Mouse (Mus musculus) intestine, embryonic 16.5 days (tissue): ENCODE measurements at regions not wholly inside any gene's neighbourhood (a gene's known extent, or its start where the extent isn't known, plus 50 kb on each side); places are given as distances from the start of the nearest gene placed in this dataset.

ENCODE experiments used
- ATAC-seq: fragments of 200-750 bp; cut with Nextera tagmentation; 2 replicates; pipeline ENCODE4 v1.8.0; 2017; ENCODE audit warnings: moderate TSS enrichment, moderate library complexity
- H3K27ac ChIP-seq: fragments of 300-500 bp; sonication (generic); 2 replicates; pipeline ENCODE4 v1.5.1; 2014; ENCODE audit warnings: mild to moderate bottlenecking, low read length
- H3K27me3 ChIP-seq: fragments of 300-500 bp; sonication (generic); replicated peaks from 2 replicates; pipeline ENCODE4 v1.6.1; 2014; ENCODE audit warnings: low read length, control low read depth, mixed read lengths; ENCODE audit not compliant: control insufficient read depth, insufficient read depth
- H3K36me3 ChIP-seq: fragments of 300-500 bp; sonication (generic); 2 replicates; pipeline ENCODE4 v1.6.1; 2014; ENCODE audit warnings: low read length, control low read depth; ENCODE audit not compliant: control insufficient read depth, insufficient read depth
- H3K4me1 ChIP-seq: fragments of 300-500 bp; sonication (generic); 2 replicates; pipeline ENCODE4 v1.6.1; 2014; ENCODE audit warnings: low read length, control low read depth, mixed read lengths; ENCODE audit not compliant: control insufficient read depth, insufficient read depth
- H3K4me2 ChIP-seq: fragments of 300-500 bp; sonication (generic); 2 replicates; pipeline ENCODE4 v1.6.1; 2014; ENCODE audit warnings: low read depth, low read length, control low read depth
- H3K4me3 ChIP-seq: fragments of 300-500 bp; sonication (generic); 2 replicates; pipeline ENCODE4 v1.5.1; 2014; ENCODE audit warnings: mild to moderate bottlenecking, low read length
- H3K9ac ChIP-seq: fragments of 300-500 bp; sonication (generic); 2 replicates; pipeline ENCODE4 v1.6.1; 2014; ENCODE audit warnings: low read depth, low read length
- H3K9me3 ChIP-seq: fragments of 300-500 bp; sonication (generic); 2 replicates; pipeline ENCODE4 v1.6.1; 2016; ENCODE audit warnings: low read length, control low read depth; ENCODE audit not compliant: control insufficient read depth
- WGBS: fragments of 180-500 bp; shearing (Covaris S2); extraction: QIAGEN DNeasy Blood & Tissue Kit; methylation state at CpG from one replicate; pipeline ENCODE4 v1.1.7; 2014; 5-methylcytosine and 5-hydroxymethylcytosine counted together

DNA sequence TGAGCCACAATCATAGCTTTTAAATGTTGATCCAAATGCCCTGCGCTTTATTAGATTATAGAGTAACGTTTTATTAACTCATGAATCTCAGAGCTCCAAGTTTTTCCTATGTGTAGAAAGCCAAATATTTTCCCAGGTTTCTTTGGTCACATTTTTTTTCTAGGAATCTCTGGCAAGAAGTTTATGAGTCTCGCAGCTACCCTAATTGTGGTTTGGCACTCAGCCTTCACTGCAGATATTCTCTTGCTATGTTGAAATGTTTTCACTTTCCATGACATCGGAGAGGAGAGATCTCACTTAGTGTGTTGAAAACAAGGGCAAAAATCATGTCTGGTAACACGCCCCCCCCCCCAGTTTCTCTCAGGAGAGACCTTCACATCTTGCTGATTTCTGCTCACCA lies 212.4 kb downstream of the Tmem26 start:
- Histone ChIP-seq H3K9ac (no peak overlapping the region), H3K4me3 (no peak overlapping the region), H3K4me1 (no peaks in the 10 kb centered on the region), H3K27ac (no peak overlapping the region), H3K36me3 (no peaks in the 10 kb centered on the region), H3K4me2 (no peak overlapping the region), H3K27me3 (no peaks in the 10 kb centered on the region), H3K9me3 (no peaks in the 10 kb centered on the region)
- WGBS, result 69% methylated on average over 5 of the region's 5 CpGs
- ATAC-seq, result no peak

DNA sequence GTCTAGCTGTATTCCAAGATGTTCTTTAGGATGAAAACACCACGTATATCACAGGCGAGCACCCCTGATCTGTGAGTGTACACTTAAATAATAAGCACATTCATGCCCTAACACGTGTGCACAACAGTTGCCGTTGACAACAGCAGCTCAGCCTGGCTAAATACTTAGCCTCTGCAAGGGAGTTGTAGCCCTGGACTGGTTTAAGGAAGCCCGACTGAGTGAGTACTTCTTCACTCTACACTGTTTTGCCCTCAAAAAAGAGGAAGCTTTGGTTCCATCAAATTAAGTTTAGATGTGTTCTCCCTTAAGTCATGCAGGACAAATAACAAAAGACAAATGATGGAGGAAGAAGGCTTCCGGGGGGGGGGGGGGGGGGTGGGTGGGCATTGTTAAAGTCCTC lies 208.0 kb upstream of the Rhobtb1 start:
- Histone ChIP-seq H3K9me3 (no peaks in the 10 kb centered on the region), H3K27me3 (no peaks in the 10 kb centered on the region), H3K4me3 (no peak overlapping the region), H3K4me2 (no peak overlapping the region), H3K36me3 (no peaks in the 10 kb centered on the region), H3K9ac (no peak overlapping the region), H3K27ac (no peak overlapping the region), H3K4me1 (no peaks in the 10 kb centered on the region)
- WGBS, result 74% methylated on average over 6 of the region's 6 CpGs
- no peak for ATAC-seq

DNA sequence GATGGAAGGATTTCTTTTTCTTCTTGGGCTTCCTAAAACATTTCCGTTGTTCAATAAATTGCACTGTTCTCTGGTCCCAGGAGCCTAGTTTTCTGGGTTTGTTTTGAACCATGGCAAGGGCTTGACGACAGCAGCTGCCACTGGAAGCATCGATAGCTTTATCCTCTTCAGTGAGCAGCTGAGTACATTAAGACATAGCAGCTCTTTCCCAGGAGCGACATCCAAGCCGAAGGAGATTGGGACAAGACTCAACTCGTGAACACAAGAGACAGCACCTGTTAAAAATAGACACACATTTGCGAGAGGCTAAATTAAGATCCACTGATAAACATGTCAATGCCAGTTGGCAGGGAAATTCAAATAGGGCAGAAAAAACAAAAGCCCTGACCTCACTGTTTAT lies 194.7 kb upstream of the Rhobtb1 start:
- Histone ChIP-seq H3K4me3 (no peak overlapping the region), H3K27me3 (no peaks in the 10 kb centered on the region), H3K36me3 (no peaks in the 10 kb centered on the region), H3K9ac (no peak overlapping the region), H3K9me3 (no peaks in the 10 kb centered on the region), H3K4me2 (no peak overlapping the region), H3K27ac (no peak overlapping the region), H3K4me1 (no peaks in the 10 kb centered on the region)
- WGBS, result 77% methylated on average over 7 of the region's 7 CpGs
- ATAC-seq, result no peak

- Histone ChIP-seq H3K36me3 (no peaks in the 10 kb centered on the region), H3K9me3 (no peaks in the 10 kb centered on the region), H3K4me3 (no peak overlapping the region), H3K4me1 (no peaks in the 10 kb centered on the region), H3K27ac (no peak overlapping the region), H3K27me3 (no peaks in the 10 kb centered on the region), H3K4me2 (no peak overlapping the region), H3K9ac (no peak overlapping the region)
- no peak for ATAC-seq
- 58% methylated on average over 1 of the region's 1 CpGs for WGBS
Observed at GRCm38 (mm10) chr10:68961376-68961775, 189.9 kb upstream of the Rhobtb1 start.

GRCm38 (mm10) chr10:68963090-68963489 lies 188.1 kb upstream of the Rhobtb1 start:
- Histone ChIP-seq H3K27me3 (no peaks in the 10 kb centered on the region), H3K4me3 (no peak overlapping the region), H3K9me3 (no peaks in the 10 kb centered on the region), H3K9ac (no peak overlapping the region), H3K27ac (no peak overlapping the region), H3K4me1 (no peaks in the 10 kb centered on the region), H3K4me2 (no peak overlapping the region), H3K36me3 (no peaks in the 10 kb centered on the region)
- WGBS, result 79% methylated on average over 8 of the region's 8 CpGs
- ATAC-seq, result no peak

GRCm38 (mm10) chr10:68965271-68965670 lies 186.0 kb upstream of the Rhobtb1 start:
- Histone ChIP-seq H3K4me2 (no peak overlapping the region), H3K27ac (no peak overlapping the region), H3K36me3 (no peaks in the 10 kb centered on the region), H3K4me1 (no peaks in the 10 kb centered on the region), H3K4me3 (no peak overlapping the region), H3K27me3 (no peaks in the 10 kb centered on the region), H3K9ac (no peak overlapping the region), H3K9me3 (no peaks in the 10 kb centered on the region)
- ATAC-seq, result no peak
- WGBS, result 97% methylated on average over 1 of the region's 1 CpGs

DNA sequence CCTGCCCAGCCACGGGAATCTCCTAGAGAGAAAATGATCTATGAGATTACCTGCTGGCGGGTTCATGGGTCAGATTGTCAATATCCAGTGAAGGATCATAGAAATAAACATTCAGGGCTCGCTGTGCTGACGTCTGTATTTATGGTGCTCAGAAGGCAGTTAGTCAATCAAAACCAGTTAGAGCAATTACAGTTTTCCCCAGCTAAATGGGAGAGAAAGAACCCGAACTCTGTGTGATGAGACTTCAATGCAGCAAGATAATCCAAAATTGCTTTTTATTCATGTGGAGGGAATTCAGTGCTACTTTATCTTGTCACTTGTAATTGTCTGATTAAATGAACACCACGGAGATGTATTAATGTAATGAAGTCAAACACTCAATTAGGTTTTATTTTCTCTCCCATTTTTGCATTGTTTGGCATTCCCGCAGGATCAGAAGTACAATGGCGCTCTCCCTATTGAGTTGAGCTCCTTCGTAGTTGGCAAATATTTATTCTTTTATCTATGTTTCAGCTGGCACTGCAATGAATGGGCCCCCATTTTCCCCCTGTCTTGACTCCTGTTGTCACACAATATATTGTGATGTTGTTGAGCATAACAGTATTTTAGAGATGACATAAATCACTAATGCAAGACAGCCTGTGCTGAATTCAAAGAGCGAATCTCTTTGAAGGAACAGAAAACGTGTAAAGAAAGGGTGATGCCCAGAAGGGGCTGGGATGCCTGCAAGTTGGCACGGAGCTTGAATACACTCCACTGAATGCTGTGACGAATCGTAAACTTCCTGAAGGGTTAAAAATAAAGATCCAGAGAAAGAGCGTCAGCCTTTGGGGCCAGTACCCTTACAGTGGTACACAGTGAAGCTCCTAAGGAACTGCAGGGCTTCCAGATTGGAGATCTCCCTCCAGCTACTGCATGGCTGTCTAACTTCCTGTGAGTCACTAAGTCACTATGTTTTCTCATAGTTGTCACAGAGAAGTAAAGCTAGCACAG lies 183.0 kb upstream of the Rhobtb1 start:
- H3K27me3 ChIP-seq, result no peaks in the 10 kb centered on the region
- no peak overlapping the region for H3K9ac ChIP-seq
- no peak for ATAC-seq
- H3K9me3 ChIP-seq, result no peaks in the 10 kb centered on the region
- no peaks in the 10 kb centered on the region for H3K4me1 ChIP-seq
- no peak overlapping the region for H3K4me2 ChIP-seq
- H3K27ac ChIP-seq, result no peak overlapping the region
- H3K36me3 ChIP-seq, result no peaks in the 10 kb centered on the region
- WGBS, result 53% methylated on average over 15 of the region's 15 CpGs
- H3K4me3 ChIP-seq, result no peak overlapping the region

DNA sequence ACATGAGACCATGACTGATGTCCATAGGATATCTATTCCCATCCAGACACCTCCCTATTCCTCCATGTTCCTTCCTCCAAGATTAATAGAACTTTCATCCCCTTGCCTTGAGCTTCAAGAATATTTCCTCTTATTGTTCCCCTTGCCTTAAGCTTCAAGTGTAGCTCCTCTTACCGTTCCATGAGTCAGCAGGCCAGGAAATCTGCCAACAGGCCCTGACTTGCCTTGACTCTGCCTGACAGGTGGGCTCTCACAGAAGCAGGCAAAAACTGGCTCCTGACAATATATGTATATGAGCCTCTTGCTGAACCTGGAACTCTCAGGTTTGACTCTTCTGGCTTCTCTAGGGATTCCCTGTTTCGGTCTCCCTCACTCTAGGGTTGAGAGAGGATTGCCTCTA lies 180.7 kb upstream of the Rhobtb1 start:
- Histone ChIP-seq H3K4me3 (no peak overlapping the region), H3K27me3 (no peaks in the 10 kb centered on the region), H3K27ac (no peak overlapping the region), H3K9me3 (no peaks in the 10 kb centered on the region), H3K4me2 (no peak overlapping the region), H3K4me1 (no peaks in the 10 kb centered on the region), H3K36me3 (no peaks in the 10 kb centered on the region), H3K9ac (no peak overlapping the region)
- no peak for ATAC-seq
- 82% methylated on average over 2 of the region's 2 CpGs for WGBS

DNA sequence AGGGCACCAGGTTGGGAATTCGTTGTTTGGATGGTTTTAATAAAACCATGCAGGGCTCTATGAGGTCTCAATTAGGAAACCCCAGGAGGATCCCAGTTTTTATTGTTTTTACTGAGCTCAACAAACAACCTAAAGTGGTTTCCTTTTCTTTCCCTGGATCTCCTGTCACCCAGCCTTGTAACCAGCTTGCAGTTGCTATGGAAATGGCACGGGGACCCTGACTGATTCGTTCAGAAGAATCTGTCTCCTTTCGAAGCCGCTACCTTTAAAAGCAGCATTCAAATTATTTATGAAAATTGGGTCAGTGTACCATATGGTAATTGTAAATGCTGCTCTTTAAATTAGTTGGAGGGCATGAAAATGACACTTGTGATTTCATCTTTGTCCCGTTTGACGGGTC lies 176.5 kb upstream of the Rhobtb1 start:
- Histone ChIP-seq H3K36me3 (no peaks in the 10 kb centered on the region), H3K9ac (no peak overlapping the region), H3K27me3 (no peaks in the 10 kb centered on the region), H3K27ac (no peak overlapping the region), H3K9me3 (no peaks in the 10 kb centered on the region), H3K4me2 (no peak overlapping the region), H3K4me1 (no peaks in the 10 kb centered on the region), H3K4me3 (no peak overlapping the region)
- 78% methylated on average over 7 of the region's 7 CpGs for WGBS
- ATAC-seq, result no peak
